Mouse (Mus musculus) olfactory bulb, adult 2 months (tissue): ENCODE data around the gene Lcn9.

Experiments
- CTCF ChIP-seq: fragments of 200-500 bp; IDR thresholded peaks from 2 replicates; pipeline ENCODE4 v1.5.1; 2012; ENCODE audit warnings: low read depth, mild to moderate bottlenecking, low read length, moderate library complexity; ENCODE audit not compliant: insufficient read depth
- POLR2A ChIP-seq: fragments of 200-500 bp; IDR thresholded peaks from 2 replicates; pipeline ENCODE4 v1.6.1; 2012; ENCODE audit warnings: mild to moderate bottlenecking, low read depth, low read length, moderate library complexity; ENCODE audit not compliant: insufficient read depth

DNA sequence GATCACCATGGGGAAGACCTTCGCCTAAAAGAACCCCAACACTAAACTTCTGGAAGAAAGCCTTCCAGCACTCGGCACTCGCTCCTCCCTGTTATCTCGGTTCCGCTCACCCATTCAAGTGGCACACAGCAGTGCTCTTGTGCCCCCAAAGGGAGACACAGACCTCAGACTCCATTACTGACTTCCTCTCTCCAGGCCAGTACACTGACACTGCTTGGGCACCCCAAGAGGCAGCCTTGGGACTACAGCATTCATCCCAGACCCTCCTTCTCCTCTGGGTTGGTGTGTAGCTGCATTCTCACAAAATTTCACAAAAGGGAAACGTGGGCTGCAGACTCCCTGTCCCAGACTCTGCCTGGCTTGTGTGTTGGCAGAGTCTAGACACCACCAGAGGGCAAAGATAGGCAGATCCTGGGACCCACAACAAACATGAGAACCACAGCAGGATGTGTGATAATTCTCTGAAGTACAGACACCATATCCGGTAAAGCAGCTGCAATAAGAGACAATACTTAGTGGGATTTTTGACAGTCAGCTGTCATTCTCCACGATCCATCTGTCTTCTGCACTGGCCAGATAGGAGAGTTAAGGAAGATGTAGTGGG, 5.5 kb downstream of the Lcn9 start:
- TF ChIP-seq CTCF = no peak
- no peak for TF ChIP-seq POLR2A
